Mouse (Mus musculus) mesoderm, embryonic 11.5 days (tissue): ENCODE results near the gene Irgm1.
A peak's percentile ranks its signal among the peaks of the same experiment; 100 is the strongest.
"Not testable (repeated sequence)": the region's sequence is repeated elsewhere in the genome, so short reads cannot be mapped to it uniquely, and the experiment has no call there.

Experiments used
- DNase-seq: peaks from one replicate; pipeline ENCODE4 v3.0.0-alpha.2; 2012; ENCODE audit warnings: low read depth, low spot score

The Irgm1 gene

GRCm38 (mm10) chr11:48853474-48854180, 17.9 kb downstream of the Irgm1 start:
- DNase-seq = peak; percentile 87

DNA sequence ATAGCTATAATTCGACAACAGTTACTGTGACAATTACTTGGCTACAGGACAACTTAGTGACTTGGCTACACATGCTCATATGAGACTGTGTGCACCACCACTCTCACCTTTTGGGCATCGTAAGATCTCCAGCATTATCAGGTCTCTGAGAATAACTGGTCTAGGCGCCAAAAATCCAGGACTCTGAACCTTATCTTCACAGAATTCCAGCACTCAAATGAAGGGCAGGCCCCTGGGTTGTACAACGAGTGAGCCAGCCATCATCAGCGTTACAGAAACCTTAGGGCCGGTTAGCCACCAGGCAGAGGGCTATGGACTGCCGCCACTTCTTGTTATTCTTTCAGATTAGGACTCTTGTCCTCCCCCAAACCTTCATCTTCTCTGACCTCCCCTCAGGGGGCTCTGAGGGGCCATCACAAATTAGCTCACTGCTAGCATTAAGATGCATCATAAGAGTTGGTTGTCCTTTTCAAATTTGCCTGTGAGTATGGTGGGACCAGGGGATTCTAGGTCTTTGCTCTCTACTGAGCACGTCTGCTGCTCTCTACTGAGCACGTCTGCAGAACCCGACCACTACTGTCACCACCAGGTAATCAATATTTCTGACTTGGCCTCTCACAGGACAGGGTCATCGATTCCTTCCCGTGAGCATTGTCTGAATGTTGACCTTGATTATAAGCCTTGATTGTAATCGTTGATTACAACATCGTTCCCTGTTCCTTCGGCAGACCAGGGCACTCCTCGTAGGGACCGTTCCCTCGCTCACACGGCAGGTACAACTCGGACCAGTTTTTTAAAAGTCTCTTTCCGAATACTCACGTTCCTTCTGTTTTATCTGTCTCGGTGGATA, 18.6 kb downstream of the Irgm1 start:
- no peak for DNase-seq

DNA sequence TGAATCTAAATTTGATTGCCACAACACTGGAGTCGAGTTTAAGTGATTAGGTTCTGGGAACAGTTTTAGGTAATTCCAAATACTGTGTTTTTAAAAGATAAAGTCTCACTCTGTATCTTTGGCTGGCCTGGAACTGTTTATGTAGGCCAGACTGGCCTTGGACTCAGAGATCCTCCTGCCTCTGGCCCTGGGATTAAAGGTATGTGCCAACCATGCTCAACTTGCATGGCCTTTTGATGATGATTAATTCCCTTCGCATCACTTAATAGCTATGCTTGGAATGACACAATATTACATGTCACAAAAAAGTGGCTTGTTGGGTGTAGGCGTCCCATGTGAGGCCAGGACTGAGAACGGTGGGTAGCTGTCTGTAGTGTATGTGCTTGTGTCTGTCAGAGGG, 19.3 kb downstream of the Irgm1 start:
- no peak for DNase-seq

DNA sequence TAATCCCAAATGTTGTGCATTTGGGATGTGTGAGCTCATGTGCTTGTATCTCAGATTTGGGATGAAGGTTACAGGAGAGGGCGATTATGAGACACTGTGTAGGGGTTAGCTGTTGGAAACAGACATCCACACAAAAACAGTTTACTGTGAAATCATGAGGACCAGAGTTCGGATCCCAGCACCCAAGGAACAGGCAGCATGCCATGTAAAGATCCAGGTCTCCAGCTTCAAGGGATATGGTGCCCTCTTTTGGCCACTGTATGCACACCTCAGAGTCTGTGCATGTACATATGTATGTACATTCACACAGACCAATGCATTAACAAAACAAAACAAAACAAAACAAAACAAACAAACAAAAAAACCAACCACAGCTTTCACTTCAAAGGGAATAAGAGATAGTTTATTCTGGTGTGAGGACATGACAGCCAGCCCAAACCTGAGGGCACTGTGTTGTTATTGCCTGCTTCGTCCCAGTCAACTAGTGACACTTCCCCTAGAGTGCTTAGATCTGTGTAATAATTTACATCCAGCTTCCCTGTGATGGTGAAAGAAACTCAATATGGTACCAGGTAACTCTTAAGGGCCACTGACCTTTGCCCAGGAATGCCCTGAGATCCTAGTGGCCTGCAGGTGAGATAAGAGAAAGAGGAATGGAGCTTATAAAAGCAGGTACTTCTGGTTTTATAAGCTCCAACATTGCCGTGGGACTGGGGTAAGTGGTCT, 20.1 kb downstream of the Irgm1 start:
- no peak for DNase-seq

- DNase-seq = no peak
These were observed 21.2 kb downstream of the Irgm1 start for GRCm38 (mm10) chr11:48850240-48850639.

DNA sequence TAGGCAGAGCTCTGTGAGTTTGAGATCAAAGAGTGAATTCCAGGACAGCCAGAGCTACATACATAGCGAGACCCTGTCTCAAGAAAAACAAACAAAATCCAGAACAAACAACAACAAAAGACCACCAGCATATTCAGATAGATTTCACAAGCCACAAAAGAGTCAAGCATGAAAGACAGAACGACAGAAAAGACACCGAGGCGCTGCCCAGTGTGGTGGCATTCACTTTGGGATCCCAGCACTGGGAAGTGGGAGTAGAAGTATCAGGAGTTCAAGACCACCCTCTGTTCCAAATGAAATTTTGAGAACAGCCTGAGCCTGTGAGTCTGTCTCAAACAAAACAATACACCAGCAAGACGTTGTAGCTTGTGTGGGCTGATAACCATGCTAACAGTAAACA, 24.6 kb downstream of the Irgm1 start:
- no peak for DNase-seq

DNA sequence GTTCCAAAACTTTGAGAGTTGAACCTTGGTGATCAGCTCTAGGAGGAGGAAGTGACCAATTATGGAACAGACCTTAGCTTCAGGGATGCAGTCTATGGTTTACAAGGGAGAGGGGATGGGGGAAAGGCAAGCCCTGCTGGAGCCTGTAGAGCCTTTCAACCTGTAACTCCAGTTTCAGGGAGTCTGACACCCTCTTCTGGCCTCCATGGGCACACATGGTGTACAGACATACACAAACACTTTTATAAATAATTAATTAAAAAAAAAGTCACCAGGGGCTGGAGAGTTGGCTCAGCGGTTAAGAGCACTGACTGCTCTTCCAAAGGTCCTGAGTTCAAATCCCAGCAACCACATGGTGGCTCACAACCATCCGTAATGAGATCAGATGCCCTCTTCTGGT, 25.1 kb downstream of the Irgm1 start:
- DNase-seq = not testable (repeated sequence)

DNA sequence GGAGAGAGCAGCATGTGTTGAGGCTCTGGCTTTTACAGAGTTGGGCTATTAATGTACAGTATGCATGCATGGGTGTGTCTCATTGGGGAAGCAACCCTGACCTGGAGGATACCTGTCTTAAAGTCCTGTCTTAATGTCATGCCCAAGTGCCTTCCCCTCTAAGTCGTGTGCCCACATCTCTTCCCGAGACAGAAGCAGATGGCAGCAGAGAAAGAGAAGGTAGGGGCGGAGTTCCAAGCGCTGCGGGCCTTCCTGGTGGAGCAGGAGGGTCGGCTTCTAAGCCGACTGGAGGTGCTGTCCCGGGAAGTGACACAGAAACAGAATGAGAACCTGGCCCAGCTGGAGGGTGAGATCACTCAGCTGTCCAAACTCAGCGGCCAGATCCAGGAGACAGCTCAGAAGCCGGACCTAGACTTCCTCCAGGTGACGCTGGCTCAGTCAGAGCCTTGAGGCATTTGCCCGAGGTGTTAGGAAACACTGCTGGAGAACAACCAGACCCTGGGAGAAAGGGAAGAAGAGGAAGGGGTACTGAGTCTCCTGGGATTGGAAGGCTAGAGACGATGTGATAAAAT, 26.2 kb downstream of the Irgm1 start:
- no peak for DNase-seq

DNA sequence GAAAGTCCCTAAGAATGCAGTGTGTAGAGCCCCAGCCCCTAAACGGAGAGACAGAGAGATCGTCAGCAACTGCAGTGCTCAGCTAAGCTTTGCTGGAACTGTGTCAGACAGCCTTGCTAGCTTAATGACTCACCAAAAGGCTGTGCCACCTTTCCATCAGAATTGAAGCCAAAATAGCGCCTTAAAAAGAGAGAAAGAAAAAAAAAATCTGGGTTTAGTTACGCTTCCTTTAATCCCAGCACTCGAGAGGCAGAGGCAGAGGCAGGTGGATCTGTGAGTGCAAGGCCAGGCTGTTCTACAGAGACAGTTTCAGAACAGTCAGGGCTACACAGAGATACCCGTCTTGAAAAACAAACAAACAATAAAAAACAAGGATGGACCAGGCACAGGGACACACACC, 27.2 kb downstream of the Irgm1 start:
- DNase-seq = no peak

- no peak for DNase-seq
These were observed 28.3 kb downstream of the Irgm1 start for GRCm38 (mm10) chr11:48843202-48843601.

GRCm38 (mm10) chr11:48842378-48842792, 29.1 kb downstream of the Irgm1 start:
- no peak for DNase-seq

GRCm38 (mm10) chr11:48841213-48841612, 30.3 kb downstream of the Irgm1 start:
- no peak for DNase-seq

GRCm38 (mm10) chr11:48840805-48841204, 30.7 kb downstream of the Irgm1 start:
- DNase-seq = no peak

- no peak for DNase-seq
These were observed 32.4 kb downstream of the Irgm1 start for GRCm38 (mm10) chr11:48838879-48839680.

DNA sequence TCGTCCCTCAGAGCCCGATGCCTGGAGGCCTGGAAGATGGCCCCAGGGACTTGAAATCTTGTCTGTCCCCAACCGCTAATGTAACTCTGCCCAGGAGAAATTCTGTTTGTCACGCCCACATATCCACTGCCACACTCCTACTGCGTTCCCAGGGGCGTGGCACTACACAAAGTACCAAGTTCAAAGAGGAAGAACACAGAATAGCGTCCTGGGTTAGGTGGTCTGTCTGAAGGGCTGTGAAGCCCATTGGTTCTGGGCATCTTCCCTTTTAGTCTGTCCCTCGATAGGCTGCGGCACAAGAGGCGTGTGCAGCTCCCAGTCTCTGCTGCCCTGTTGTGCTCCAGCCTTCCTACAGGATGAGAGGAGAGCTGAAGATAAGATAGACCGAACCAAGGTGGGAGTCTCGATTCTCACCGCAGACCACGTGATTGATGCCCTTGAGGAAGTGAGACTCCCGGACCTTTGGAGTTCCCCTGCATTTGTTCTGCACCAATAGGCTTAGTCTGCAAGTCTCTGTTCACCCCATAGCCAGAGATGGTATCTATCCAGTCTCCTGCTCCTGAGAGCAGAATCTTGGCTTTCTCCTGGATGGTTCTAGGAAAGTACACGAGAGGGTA, 33.2 kb downstream of the Irgm1 start:
- DNase-seq = no peak

GRCm38 (mm10) chr11:48837310-48838180, 33.9 kb downstream of the Irgm1 start:
- DNase-seq = no peak

DNA sequence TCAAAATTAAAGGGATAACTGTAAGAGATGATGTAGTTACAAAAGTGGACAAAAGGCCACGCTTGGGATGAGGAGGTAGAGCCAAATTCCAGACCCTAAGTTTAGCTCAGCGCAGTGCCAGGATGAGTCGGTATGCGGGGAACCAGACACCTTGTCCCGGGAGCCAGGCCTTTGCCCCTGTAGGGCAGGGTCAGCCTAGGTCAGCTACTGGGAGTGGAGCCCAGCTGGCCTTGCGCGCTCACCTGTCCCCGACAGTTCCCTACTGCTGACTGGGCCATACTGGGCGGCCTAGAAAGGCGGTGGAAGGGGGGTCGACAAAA, 34.5 kb downstream of the Irgm1 start:
- no peak for DNase-seq

DNA sequence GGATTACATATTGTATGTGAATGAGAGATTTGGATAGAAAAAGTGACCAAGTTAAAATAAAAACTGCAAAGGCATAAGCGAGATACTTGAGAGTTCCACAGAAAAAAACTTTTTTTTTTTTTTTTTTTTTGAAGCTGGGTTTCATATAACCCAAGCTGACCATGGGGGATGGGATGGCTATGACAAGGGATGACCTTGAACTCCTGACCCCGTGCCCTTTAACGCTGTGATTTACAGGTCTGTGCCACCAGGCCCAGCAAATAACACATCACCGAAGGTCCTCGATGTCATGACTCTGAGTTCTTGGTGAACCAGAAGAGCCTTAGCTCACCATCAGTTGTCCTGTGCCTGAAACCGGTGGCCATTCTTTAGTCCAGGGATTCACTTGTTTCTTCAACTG, 35.6 kb downstream of the Irgm1 start:
- no peak for DNase-seq

- peak; percentile 89 for DNase-seq
These were observed 37.5 kb downstream of the Irgm1 start for GRCm38 (mm10) chr11:48833731-48834639.
